Mouse (Mus musculus): Measurements from ENCODE around the gene Larp1.

- TF ChIP-seq POLR2A (IDR thresholded peaks at IDR 0.05; ENCODE audit: insufficient read depth, low read depth, low read length): no peak
- no peak for TF ChIP-seq CTCF (IDR thresholded peaks at IDR 0.05; ENCODE audit: insufficient read depth, low read depth, low read length)
Measured at GRCm38 (mm10) chr11:57986053-57986452, 22.8 kb upstream of the Larp1 start.
